Mouse (Mus musculus) gastrocnemius, adult 18-20 months (tissue): ENCODE data around the gene Scgb1a1. TPM values are rescaled to one million over a fixed set of nuclear protein-coding genes. Genes with fewer than 3 reads are reported as not detected.
"Not testable (repeated sequence)": the region's sequence is repeated elsewhere in the genome, so short reads cannot be mapped to it uniquely, and the experiment has no call there.

Source experiments
- DNase-seq: peaks from one replicate; pipeline ENCODE4 v3.0.0; 2021; ENCODE audit warnings: low spot score
- total RNA-seq, 2 experiments: library from RNA; stranded (reverse); gene quantifications; 2 replicates each; pipeline ENCODE4 v1.2.3; 2021

Scgb1a1 gene
- total RNA-seq, 2 experiments from 2014 or later = not detected

- no peak for DNase-seq
Observed at GRCm38 (mm10) chr19:9067292-9067691, 20.5 kb downstream of the Scgb1a1 start.

DNA sequence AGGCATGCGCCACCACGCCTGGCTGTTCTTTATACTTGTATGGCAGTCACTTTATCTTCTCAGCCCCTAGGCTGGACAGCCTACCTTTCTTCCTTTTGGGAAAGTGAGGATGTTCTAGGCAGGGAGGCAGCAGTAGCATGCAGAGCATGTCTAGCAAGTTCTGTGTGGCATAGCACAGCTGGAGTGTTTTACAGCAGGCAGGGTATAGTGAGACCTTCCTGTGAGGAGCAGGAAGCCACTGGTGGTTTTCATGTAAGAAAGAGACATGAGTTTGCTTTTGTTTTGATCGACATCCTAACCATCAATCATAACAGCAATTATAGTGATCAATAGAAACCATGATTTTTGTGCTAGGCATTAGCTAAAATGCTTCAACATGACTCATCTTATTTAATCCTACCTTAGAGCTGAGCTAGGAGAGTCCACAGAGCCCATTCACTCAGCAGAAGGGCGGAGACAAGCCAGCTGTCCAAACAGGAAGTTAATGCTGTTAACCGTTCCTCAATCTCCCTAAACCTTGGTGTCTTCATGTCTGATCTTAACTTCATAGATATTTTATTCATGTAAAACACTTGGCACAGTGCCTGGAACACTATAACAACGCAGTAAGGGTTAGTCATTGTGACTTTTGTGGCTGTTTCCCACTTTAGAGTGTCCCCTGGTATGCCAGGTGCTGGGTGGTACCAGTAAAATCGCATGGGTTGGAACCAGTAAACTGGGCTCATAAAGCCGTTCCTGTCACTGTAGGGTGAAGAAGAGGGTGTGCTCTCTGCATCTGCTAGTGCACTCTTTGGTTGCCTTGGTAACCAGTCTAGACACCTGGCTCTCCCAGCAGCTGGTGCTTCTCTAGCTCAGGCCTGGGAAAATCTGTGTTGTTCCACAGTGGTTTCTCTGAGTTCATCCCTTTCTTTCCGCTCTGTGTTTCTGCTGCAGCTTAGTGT is 21.9 kb downstream of the Scgb1a1 start:
- DNase-seq = no peak

DNA sequence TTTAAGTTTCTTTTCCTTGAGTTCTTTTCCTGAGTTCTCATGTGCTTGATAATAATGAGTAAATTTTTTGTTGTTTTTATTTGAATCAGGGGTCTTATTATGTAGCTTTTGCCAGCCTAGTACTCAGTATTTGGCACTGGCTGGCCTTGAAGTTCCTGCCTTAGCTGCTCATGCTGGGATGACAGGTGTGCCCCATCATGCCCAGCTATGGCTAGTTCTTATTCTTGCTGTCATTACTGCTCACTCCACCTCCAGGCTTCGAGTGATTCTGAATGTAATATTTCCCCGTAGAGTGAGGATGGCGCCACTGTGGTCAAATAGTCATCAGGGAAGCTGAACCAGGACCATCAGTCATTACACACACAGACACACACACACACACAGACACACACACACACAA is 23.9 kb downstream of the Scgb1a1 start:
- no peak for DNase-seq

DNA sequence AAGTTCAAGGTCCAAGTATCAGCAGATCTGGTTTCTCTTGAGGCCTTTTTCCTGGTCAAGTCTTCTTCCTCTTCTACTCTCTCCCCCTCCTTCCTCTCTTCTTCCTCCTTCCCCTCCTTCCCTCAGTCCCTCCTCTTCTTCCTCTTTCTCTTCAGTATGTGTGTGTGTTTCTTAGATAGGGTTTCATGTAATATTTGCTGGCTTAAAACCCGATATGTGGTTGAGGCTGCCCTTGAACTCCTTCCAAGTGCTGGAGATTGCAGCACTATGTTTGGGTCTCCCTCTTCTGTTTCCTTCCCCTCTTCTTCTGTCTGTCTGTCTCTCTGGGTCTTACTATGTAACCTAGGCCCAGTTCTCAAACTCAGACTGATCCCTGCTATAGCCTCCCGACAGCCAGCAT is 24.9 kb downstream of the Scgb1a1 start:
- no peak for DNase-seq

DNA sequence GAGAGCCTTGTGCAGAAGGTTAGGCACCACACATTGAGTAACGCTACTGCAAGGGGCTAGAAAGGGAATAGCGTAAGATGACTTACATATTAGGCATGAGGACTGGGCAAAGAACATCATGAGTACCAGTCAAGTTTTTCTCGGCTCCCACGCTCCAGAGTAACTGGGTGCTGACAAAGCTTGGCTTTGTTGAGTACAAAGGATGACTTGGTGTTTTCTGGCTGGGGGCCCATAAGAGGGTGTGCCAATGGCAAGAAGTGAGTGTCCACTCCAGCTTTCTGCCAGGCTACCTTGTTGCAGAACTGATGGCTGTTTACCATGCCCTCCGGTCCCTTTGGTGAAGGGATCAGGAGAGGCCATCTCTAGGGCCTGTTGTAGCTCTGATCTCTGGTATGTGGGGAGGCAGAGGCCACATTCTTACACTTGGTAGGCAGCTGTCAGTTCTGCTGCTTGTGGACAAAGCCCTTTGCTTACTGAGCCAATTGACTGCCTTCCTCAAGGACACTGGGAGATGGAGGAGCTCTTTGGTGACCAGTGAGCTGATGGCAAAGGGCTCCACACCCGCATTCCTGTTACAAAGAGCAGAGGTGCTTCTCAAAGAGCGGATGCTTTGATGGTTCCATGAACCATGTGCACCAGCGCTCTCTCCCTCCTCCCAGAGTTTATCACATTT is 26.4 kb downstream of the Scgb1a1 start:
- DNase-seq = no peak

- DNase-seq = peak; percentile 43
Observed at GRCm38 (mm10) chr19:9060103-9060502, 27.7 kb downstream of the Scgb1a1 start.

- no peak for DNase-seq
Observed at GRCm38 (mm10) chr19:9059391-9059790, 28.4 kb downstream of the Scgb1a1 start.

- no peak for DNase-seq
Observed at GRCm38 (mm10) chr19:9058944-9059343, 28.8 kb downstream of the Scgb1a1 start.

- DNase-seq = no peak
Observed at GRCm38 (mm10) chr19:9058331-9058884, 29.4 kb downstream of the Scgb1a1 start.

DNA sequence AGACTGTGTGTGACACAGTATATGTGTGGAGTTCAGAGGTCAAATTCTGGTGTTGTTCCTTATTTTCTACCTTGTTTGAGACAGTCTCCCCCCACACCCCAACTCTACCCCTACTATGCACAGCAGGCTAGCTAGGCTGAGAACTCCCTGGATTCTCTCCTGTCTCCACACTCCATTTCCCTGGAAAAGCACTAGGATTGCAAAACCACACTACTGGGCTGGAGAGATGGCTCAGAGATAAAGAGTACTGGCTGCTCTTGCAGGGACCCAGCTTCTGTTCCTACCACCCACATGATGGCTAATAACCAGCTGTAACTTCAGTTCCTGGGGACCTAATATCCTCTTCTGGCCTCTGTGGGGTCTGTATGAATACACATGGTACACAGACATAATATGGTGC is 30.1 kb downstream of the Scgb1a1 start:
- DNase-seq = no peak

DNA sequence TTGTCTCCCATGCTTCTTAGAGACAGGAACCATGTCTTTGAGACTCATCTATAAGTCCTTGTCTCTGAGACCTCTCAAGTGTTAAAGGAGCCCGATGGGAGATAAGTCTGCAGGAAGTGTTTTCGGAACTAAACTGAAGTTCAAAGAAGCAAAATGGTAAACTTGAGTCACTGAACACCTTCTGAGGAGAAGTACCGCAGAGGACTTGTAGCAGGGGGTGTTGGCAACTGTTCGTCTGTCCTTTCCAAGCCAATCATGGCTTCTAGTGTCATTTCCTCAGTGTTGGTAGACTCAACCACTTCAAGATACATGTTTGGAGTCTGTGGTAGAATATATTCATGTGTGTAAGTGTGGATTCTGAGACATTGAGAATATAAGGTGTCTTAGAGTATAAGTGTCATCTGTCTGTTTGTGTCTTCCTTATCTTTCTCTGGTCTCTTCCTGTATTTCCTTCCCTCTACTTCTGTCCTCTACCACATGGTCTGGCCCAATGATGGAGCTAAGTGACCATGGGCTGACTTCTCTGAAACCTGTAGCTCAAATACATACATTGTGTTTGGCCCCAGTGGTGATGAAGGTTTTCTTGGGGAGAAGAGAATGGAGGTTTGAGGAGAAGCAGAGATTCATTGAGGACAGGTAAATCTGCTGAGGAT is 31.9 kb downstream of the Scgb1a1 start:
- no peak for DNase-seq

GRCm38 (mm10) chr19:9055153-9055552 is 32.6 kb downstream of the Scgb1a1 start:
- no peak for DNase-seq

- no peak for DNase-seq
Observed at GRCm38 (mm10) chr19:9052803-9053431, 34.8 kb downstream of the Scgb1a1 start.

GRCm38 (mm10) chr19:9051985-9052384 is 35.8 kb downstream of the Scgb1a1 start:
- not testable (repeated sequence) for DNase-seq

GRCm38 (mm10) chr19:9050294-9051229 is 37.2 kb downstream of the Scgb1a1 start:
- DNase-seq = no peak

DNA sequence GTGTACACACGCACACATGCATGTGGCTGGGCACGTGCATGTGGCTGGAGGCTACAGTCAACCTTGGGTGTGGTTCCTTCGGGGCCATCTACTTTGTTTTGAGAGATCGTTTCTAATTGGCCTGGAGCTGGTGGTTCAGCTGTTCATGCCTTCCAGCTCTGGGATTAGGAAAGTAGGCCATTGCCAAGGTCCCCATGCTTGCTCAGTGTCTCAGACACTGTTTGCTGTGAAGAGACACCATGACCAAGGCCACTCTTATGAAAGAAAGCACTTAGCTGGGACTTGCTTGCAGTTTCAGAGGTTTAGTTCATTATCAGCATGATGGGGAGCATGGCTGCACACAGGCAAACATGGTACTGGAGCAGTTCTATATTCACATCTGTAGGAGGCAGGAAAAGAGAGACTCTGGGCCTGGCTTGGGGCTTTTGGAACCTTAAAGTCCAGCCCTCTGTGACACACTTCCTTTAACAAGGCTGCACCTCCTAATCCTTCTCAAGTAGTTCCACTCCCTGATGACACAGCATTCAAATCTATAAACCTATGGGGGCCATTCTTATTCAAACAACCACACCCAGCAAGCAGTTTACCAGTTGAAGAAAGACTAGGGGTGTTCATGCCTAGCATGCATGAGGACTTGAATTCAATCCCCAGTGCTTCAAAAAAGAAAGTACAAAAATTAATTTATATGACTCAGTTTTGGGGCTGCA is 38.6 kb downstream of the Scgb1a1 start:
- DNase-seq = no peak

- DNase-seq = no peak
Observed at GRCm38 (mm10) chr19:9047946-9048387, 39.8 kb downstream of the Scgb1a1 start.

DNA sequence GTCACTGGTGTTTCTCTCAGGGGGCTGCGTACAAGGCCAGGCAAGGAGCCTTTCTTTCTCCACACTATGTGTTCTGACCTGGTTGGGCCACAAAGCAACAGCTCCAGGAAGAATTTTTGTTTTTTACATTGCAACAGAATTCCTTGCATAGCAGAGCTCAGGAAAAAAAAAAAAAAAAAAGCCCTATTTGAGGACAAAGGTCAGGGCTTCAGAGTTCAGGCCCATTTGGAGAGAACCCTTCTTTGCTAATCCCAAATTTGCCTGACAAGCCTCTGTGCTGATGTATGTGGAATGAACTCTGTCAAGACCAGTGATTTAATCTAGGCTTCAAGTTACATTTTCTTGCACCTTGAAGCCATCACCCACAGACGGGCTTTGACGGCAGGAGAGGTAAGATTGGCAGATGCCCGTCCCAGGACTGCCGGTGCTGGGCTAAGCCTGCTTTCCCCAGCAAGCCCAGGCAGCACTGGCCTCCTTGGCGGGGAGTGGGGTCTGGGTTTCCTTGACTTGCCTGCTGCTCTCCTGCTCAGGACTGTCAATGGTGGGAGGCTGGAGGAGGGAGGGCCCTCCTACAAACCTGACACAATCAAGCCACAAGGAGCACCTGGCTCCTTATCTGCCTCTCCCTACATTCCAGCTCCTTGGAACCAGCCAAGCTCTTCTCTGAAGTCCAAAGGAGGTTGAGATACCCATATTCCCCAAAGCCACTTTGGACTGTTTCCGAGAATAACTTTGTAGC is 40.4 kb downstream of the Scgb1a1 start:
- no peak for DNase-seq

DNA sequence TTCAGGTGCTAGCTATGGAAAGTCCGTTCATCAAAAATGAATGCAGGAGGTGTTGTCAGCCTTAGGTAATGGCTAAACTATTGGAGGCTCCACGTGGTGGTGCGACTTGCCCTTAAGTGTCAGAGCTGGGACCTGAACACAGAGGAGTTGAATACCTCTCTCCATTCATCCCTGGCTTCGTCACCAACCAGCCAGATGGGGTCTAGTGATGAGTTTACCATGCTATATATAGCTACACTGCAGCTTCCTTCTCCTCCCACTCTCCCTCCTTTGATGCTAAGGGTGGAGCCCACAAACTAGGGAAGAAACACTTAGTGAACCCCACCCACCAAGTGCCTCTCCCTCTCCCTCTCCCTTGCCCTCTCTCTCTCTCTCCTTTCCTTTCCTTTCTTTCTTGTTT is 43.5 kb downstream of the Scgb1a1 start:
- DNase-seq = no peak
